Mouse (Mus musculus) heart, embryonic 14.5 days (tissue): ENCODE measurements around the gene Dlgap1. TPM values are rescaled to one million over a fixed set of nuclear protein-coding genes. Genes with fewer than 3 reads are reported as not detected.

Experiments
- ATAC-seq: fragments of 200-750 bp; cut with Nextera tagmentation; 2 replicates; pipeline ENCODE4 v1.8.0; 2017; ENCODE audit warnings: low read depth, moderate TSS enrichment; ENCODE audit not compliant: insufficient number of reproducible peaks, insufficient read depth, low FRiP score
- H3K27ac ChIP-seq, 2 experiments: fragments of 200-500 bp in 1 of 2; fragments of 300-500 bp in 1 of 2; sonication (generic) in 1 of 2; replicated peaks in 1 of 2; 2 replicates each; pipeline ENCODE4 v1.5.1; 2012 to 2014; ENCODE audit warnings: low read depth in 2 of 2, low read length in 2 of 2, control low read depth in 1 of 2, mild to moderate bottlenecking in 1 of 2, mixed read lengths in 1 of 2; ENCODE audit not compliant: control insufficient read depth in 1 of 2, insufficient read depth in 1 of 2
- H3K27me3 ChIP-seq: fragments of 300-500 bp; sonication (generic); 2 replicates; pipeline ENCODE4 v1.6.1; 2014; ENCODE audit warnings: mild to moderate bottlenecking, low read length, control low read depth; ENCODE audit not compliant: control insufficient read depth, insufficient read depth
- H3K36me3 ChIP-seq: fragments of 300-500 bp; sonication (generic); 2 replicates; pipeline ENCODE4 v1.6.1; 2014; ENCODE audit warnings: mild to moderate bottlenecking, control low read depth, low read length, mixed read lengths; ENCODE audit not compliant: control insufficient read depth, insufficient read depth
- H3K4me1 ChIP-seq, 2 experiments: fragments of 200-500 bp in 1 of 2; fragments of 300-500 bp in 1 of 2; sonication (generic) in 1 of 2; 2 replicates each; pipeline ENCODE4 v1.6.1; 2012 to 2014; ENCODE audit warnings: low read length in 2 of 2, control low read depth in 1 of 2, mixed read lengths in 1 of 2; ENCODE audit not compliant: control insufficient read depth in 2 of 2, insufficient read depth in 2 of 2
- H3K4me2 ChIP-seq: fragments of 300-500 bp; sonication (generic); 2 replicates; pipeline ENCODE4 v1.6.1; 2014; ENCODE audit warnings: mild to moderate bottlenecking, low read length
- H3K4me3 ChIP-seq, 2 experiments: fragments of 200-500 bp in 1 of 2; fragments of 300-500 bp in 1 of 2; sonication (generic) in 1 of 2; 2 replicates each; pipeline ENCODE4 v1.5.1; 2012 to 2014; ENCODE audit warnings: low read length in 2 of 2, mild to moderate bottlenecking in 2 of 2, control low read depth in 1 of 2, low read depth in 1 of 2, moderate library complexity in 1 of 2; ENCODE audit not compliant: control insufficient read depth in 1 of 2, insufficient read depth in 1 of 2
- H3K9ac ChIP-seq: fragments of 300-500 bp; sonication (generic); 2 replicates; pipeline ENCODE4 v1.6.1; 2014; ENCODE audit warnings: mild to moderate bottlenecking, low read length
- H3K9me3 ChIP-seq: fragments of 300-500 bp; sonication (generic); 2 replicates; pipeline ENCODE4 v1.6.1; 2016; ENCODE audit warnings: low read length, control low read depth; ENCODE audit not compliant: control insufficient read depth
- WGBS: fragments of 180-500 bp; shearing (Covaris S2); extraction: QIAGEN DNeasy Blood & Tissue Kit; methylation state at CpG from one replicate; pipeline ENCODE4 v1.1.7; 2014; 5-methylcytosine and 5-hydroxymethylcytosine counted together
- polyA plus RNA-seq: library from polyadenylated mRNA; unstranded; fragments of >200 nt; fragmentation: Nextera tagmentation; extraction: Ambion mirVana; gene quantifications from 2 replicates; pipeline ENCODE4 v1.2.1, GENCODE M21; 2014

Gene Dlgap1
- polyA plus RNA-seq, 1 experiment from 2014 or later, result 1.1 TPM

DNA sequence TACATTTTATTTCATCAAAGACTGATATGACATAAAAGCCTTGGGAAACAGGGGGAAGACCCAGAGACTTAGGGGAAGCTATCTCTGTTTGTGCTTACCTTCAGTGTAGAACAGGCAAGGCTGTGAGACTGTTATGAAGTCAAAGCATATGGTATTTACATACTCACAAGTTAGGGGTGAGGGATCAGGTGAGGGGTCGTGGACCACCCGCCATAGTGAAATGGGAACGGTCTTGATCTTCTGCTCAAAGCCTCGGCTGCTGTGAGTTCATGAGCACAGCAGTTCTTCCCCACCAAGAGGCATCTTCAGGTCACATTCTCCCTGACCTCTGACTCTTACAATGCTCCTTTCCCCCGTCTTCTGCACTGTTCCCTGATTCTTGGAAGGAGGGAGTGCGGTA is 658.1 kb downstream of the Dlgap1 start:
- WGBS, result 80% methylated on average over 6 of the region's 6 CpGs
- ATAC-seq, result no peak
- H3K36me3 ChIP-seq, result no peaks in the 10 kb centered on the region

DNA sequence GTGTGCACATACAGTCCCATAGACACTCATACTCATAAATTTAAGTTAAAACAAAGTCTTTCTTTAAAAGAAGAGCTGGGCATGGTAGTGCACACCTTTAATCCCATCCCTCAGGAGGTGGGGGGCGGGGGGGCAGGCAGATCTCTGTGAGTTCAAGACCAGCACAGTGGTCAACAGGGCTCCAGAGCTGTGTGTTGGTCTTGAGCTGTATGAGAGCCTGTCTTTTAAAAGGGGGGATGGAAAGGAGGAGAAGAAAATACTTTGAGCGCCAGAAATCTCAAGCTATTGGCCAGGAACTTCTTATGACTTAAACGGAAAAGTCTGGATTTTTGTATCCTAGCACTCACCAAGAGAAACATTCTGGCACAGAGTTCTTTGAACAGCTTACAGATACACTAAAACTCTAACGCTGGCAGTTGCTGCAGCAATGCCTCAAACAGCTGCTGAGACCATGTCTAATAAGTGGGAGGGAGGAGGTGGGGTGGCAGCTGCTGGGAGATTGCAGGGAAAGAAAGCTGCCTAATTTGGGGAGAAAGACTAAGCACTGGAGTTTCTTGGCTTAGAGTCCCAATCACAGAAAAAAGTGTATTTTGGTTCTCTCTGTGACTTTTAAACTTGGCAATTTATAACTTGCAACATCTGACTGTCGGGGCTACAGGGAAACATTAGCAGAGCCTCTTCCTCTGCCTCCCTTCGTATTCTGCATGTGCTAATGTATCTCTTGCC is 660.9 kb downstream of the Dlgap1 start:
- ATAC-seq, result 0 out of 2 replicates have a peak, but pooled peaks have one; percentile 30

More for the DNA sequence above, 658.1 kb downstream of the Dlgap1 start:
- Histone ChIP-seq H3K9me3 (no peaks in the 10 kb centered on the region), H3K4me2 (no peak overlapping the region), H3K27me3 (no peaks in the 10 kb centered on the region), H3K9ac (no peak overlapping the region), H3K27ac (no peak overlapping the region), H3K4me3 (no peak overlapping the region), H3K4me1 (peaks cover 2 to 3% of the 10 kb centered on the region in 2 experiments; a peak in 3 of 4 replicates)

DNA sequence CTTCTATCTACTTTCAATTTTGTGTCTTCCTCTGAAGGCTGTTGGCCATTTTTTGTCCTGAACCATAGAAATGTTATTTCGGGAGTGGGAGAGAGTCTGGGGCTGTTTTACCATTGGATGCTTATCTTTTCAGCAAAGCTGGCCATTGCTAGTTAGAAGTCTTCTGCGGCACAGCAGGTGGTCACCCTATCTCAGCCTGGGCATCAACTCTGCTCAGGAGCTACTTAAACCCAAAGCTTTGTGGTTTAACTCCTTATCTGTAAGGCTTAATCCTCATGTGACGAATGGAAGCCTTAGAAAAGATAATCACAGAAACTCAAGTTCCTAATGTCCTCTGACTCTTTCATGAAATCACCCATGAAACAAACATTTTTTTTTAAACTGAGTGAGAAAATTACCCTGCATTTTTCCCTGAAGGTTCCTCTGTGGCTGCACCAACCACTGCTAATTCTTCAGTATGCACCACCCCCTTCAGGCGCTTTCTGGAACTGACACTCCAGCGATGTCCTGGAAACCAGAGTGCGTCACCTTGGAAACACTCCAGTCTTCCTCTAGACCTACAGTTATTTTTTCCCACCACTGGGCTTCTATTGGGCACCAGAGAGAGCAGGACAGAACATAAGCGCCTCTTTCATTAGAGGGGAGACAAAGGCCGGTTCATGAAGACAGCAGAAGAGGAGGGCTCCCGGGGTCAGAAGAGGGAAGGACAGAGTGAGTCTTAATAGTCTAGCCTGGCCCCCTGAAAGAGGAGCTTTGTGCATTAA is 664.5 kb downstream of the Dlgap1 start:
- Histone ChIP-seq H3K4me3 (no peak overlapping the region), H3K4me1 (peaks cover 0 to 2% of the 10 kb centered on the region in 2 experiments; a peak in 1 of 4 replicates), H3K4me2 (peak overlapping the region; percentile 37), H3K36me3 (no peaks in the 10 kb centered on the region), H3K27me3 (no peaks in the 10 kb centered on the region), H3K9me3 (no peaks in the 10 kb centered on the region), H3K27ac (no peak overlapping the region), H3K9ac (no peak overlapping the region)
- ATAC-seq, result peak; percentile 35; the same call in 1 of the 2 replicates
- WGBS, result 14% methylated on average over 9 of the region's 9 CpGs

More for the DNA sequence above, 660.9 kb downstream of the Dlgap1 start:
- Histone ChIP-seq H3K27ac (0 out of 4 replicates have a peak overlapping the region, but pooled peaks of 1 of the 2 experiments have one; percentile 9), H3K9ac (no peak overlapping the region), H3K36me3 (no peaks in the 10 kb centered on the region), H3K4me2 (no peak overlapping the region), H3K9me3 (no peaks in the 10 kb centered on the region), H3K4me1 (peaks cover 0 to 2% of the 10 kb centered on the region in 2 experiments; a peak in 1 of 4 replicates), H3K27me3 (no peaks in the 10 kb centered on the region), H3K4me3 (no peak overlapping the region)
- 52% methylated on average over 6 of the region's 6 CpGs for WGBS

GRCm38 (mm10) chr17:70643211-70643610 is 674.3 kb downstream of the Dlgap1 start:
- H3K4me3 ChIP-seq, result no peak overlapping the region
- no peaks in the 10 kb centered on the region for H3K9me3 ChIP-seq
- no peaks in the 10 kb centered on the region for H3K27me3 ChIP-seq
- ATAC-seq, result no peak
- 67% methylated on average over 1 of the region's 1 CpGs for WGBS
- H3K4me2 ChIP-seq, result no peak overlapping the region
- H3K9ac ChIP-seq, result no peak overlapping the region
- H3K36me3 ChIP-seq, result no peaks in the 10 kb centered on the region
- no peak overlapping the region for H3K27ac ChIP-seq
- H3K4me1 ChIP-seq, result no peaks in the 10 kb centered on the region

DNA sequence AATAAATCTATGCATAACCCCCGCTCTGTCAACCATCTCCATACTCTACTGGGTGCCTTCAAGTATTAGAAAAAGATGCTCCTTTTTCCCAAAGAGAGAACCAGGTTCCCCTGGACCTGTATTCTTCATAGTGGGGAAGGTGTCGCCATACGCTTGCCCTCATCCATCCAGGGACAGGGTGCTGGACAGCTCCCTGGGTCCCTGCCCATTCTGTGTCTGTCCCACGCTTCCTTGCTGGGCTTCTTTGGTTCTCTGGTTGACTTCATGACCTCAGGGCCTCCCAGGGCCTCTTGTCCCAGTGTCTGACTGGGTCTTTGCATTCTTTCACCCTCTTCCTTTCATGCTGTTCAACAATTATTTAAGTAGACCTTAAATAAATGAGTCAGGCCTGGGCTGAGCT is 677.8 kb downstream of the Dlgap1 start:
- H3K4me3 ChIP-seq, result no peak overlapping the region
- WGBS, result 34% methylated on average over 4 of the region's 4 CpGs

GRCm38 (mm10) chr17:70661382-70661781 is 692.5 kb downstream of the Dlgap1 start:
- no peak overlapping the region for H3K9ac ChIP-seq
- WGBS, result 65% methylated on average over 3 of the region's 3 CpGs
- H3K27ac ChIP-seq, result no peak overlapping the region
- no peaks in the 10 kb centered on the region for H3K4me1 ChIP-seq
- no peaks in the 10 kb centered on the region for H3K36me3 ChIP-seq
- no peak for ATAC-seq
- H3K4me3 ChIP-seq, result no peak overlapping the region
- H3K4me2 ChIP-seq, result no peak overlapping the region
- H3K27me3 ChIP-seq, result no peaks in the 10 kb centered on the region
- H3K9me3 ChIP-seq, result no peaks in the 10 kb centered on the region

More for the DNA sequence above, 677.8 kb downstream of the Dlgap1 start:
- H3K9ac ChIP-seq, result no peak overlapping the region
- no peaks in the 10 kb centered on the region for H3K4me1 ChIP-seq
- no peak for ATAC-seq
- H3K36me3 ChIP-seq, result no peaks in the 10 kb centered on the region
- H3K27ac ChIP-seq, result no peak overlapping the region
- no peak overlapping the region for H3K4me2 ChIP-seq
- peaks cover 9% of the 10 kb centered on the region for H3K9me3 ChIP-seq
- no peaks in the 10 kb centered on the region for H3K27me3 ChIP-seq

DNA sequence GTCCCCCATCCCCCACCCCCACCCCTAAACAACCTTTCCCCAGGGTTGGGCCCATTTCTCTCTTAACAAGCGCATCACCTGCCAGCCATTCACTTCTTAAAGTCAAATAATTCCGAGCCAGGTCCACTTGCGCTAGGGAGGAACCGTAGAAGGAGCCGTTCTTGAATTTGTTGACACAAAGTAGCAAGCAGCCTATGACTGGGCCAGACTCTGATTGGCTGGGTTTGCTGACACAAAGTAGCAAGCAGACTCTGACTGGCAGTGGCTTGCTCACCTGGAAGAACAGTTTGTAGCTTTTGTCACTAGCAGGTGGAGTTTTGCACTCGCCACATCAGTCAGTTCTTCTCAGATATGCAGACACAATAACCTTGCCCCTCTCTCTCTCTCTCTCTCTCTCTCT is 695.1 kb downstream of the Dlgap1 start:
- no peaks in the 10 kb centered on the region for H3K9me3 ChIP-seq
- WGBS, result 81% methylated on average over 6 of the region's 6 CpGs
- no peak overlapping the region for H3K4me2 ChIP-seq
- H3K4me3 ChIP-seq, result no peak overlapping the region
- no peak overlapping the region for H3K9ac ChIP-seq
- no peaks in the 10 kb centered on the region for H3K4me1 ChIP-seq
- no peak for ATAC-seq
- H3K27me3 ChIP-seq, result no peaks in the 10 kb centered on the region
- no peak overlapping the region for H3K27ac ChIP-seq
- no peaks in the 10 kb centered on the region for H3K36me3 ChIP-seq
